Mouse (Mus musculus) heart, postnatal 0 days (tissue): ENCODE measurements at regions not wholly inside any gene's neighbourhood (a gene's known extent, or its start where the extent isn't known, plus 50 kb on each side); places are given as distances from the start of the nearest gene placed in this dataset.

Experiments
- ATAC-seq: fragments of 200-750 bp; cut with Nextera tagmentation; 2 replicates; pipeline ENCODE4 v1.8.0; 2017; ENCODE audit warnings: low read depth, moderate number of reproducible peaks, moderate library complexity; ENCODE audit not compliant: insufficient read depth
- DNase-seq: peaks from one replicate; pipeline ENCODE4 v3.0.0-alpha.2; 2016; ENCODE audit warnings: low spot score
- H3K27ac ChIP-seq: fragments of 300-500 bp; sonication (generic); 2 replicates; pipeline ENCODE4 v1.5.1; 2014; ENCODE audit warnings: low read depth, mild to moderate bottlenecking
- H3K27me3 ChIP-seq: fragments of 300-500 bp; sonication (generic); 2 replicates; pipeline ENCODE4 v1.6.1; 2014; ENCODE audit warnings: low read length, mixed read lengths; ENCODE audit not compliant: control insufficient read depth, insufficient read depth
- H3K36me3 ChIP-seq: fragments of 300-500 bp; sonication (generic); replicated peaks from 2 replicates; pipeline ENCODE4 v1.6.1; 2014; ENCODE audit warnings: low read length, mixed read lengths; ENCODE audit not compliant: control insufficient read depth, insufficient read depth
- H3K4me1 ChIP-seq: fragments of 300-500 bp; sonication (generic); 2 replicates; pipeline ENCODE4 v1.6.1; 2014; ENCODE audit warnings: antibody characterized with exemption; ENCODE audit not compliant: control insufficient read depth, insufficient read depth
- H3K4me2 ChIP-seq: fragments of 300-500 bp; sonication (generic); 2 replicates; pipeline ENCODE4 v1.6.1; 2014; ENCODE audit warnings: low read depth, mild to moderate bottlenecking, low read length, moderate library complexity
- H3K4me3 ChIP-seq: fragments of 300-500 bp; sonication (generic); 2 replicates; pipeline ENCODE4 v1.5.1; 2014; ENCODE audit warnings: low read depth, low read length
- H3K9ac ChIP-seq: fragments of 300-500 bp; sonication (generic); replicated peaks from 2 replicates; pipeline ENCODE4 v1.6.1; 2014; ENCODE audit warnings: low read depth, low read length, mixed read lengths
- H3K9me3 ChIP-seq: fragments of 300-500 bp; sonication (generic); replicated peaks from 2 replicates; pipeline ENCODE4 v1.6.1; 2016; ENCODE audit warnings: low read length; ENCODE audit not compliant: control insufficient read depth
- CTCF ChIP-seq: IDR thresholded peaks from 2 replicates; pipeline ENCODE4 v1.5.1; 2016; ENCODE audit warnings: antibody characterized with exemption, control low read depth, low read depth
- EP300 ChIP-seq: IDR thresholded peaks from 2 replicates; pipeline ENCODE4 v1.6.1; 2016; ENCODE audit warnings: antibody characterized with exemption, low read depth
- WGBS: fragments of 180-500 bp; shearing (Covaris S2); extraction: QIAGEN DNeasy Blood & Tissue Kit; methylation state at CpG from one replicate; pipeline ENCODE4 v1.1.7; 2014; 5-methylcytosine and 5-hydroxymethylcytosine counted together

DNA sequence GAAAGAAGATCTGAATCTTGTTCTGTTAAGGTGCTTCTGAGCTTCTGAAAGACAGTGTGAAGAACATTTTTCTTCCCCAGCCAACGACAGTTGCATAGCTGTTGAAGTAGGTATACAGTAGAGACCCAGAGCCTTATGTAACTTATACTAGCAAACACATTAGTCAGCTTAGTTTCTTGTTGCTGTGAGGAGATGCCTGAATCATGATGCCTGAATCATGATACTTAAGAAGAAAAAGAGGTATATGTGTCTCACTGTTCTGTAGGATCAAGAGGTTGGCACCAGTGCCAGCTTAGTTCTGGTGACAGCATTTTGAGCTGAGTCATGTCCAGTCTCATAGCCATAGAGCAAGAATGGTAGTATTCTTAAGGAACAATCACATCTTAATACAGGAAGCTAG, 87.2 kb upstream of the Pdzrn3 start:
- H3K36me3 ChIP-seq = no peaks in the 10 kb centered on the region
- H3K9ac ChIP-seq = no peak overlapping the region
- H3K4me3 ChIP-seq = no peak overlapping the region
- H3K27me3 ChIP-seq = no peaks in the 10 kb centered on the region
- ATAC-seq (no peak), DNase-seq (no peak)
- 74% methylated on average over 1 of the region's 1 CpGs for WGBS
- TF ChIP-seq CTCF = no peak
- TF ChIP-seq EP300 = no peak
- H3K4me1 ChIP-seq = no peaks in the 10 kb centered on the region
- no peak overlapping the region for H3K27ac ChIP-seq
- H3K9me3 ChIP-seq = no peaks in the 10 kb centered on the region
- no peak overlapping the region for H3K4me2 ChIP-seq

DNA sequence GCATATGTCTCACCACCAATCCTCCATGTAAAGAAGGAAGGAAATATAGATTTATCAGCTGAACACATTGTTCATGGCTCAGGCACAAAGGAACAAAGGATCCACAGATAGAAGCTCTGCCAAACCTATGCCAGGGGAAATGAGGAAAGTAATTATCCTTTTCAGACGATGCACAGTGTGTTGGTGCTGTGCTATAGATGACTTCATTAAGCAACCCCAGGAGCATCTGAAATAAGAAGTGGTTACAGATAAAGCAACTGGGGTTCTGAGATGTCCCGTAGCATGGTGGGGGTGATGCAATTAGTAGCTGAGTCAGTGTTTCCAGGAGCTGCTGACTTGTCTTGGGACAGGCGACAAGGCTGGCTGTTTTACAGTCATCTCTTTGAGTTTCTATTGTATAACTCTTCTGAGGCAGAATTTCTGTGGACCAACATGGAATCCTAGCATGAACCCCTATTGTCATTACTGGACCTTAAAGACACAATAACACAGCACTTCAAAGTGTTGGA, 86.2 kb upstream of the Pdzrn3 start:
- ATAC-seq = no peak
- 62% methylated on average over 3 of the region's 3 CpGs for WGBS

DNA sequence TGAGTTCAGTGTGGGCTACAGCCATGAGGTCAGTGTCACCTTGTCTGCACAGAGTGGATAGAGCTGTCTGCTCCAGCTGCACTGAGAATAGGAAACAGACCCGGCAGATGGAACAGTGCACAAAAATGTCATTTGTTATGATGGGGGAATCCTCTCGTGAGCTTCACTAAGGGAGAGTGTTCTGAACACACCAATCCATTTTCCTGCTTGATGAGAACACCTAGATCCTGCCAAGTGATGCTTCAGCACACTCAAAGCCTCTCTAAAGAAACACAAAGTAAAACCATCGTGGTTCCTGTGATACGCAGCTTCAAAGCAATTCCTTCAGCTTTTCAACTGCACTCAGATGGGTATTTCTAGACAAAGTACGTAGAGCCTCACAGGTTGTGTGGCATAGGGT, 69.0 kb upstream of the Pdzrn3 start:
- DNase-seq = no peak
- H3K27me3 ChIP-seq = no peaks in the 10 kb centered on the region
- no peak overlapping the region for H3K9ac ChIP-seq
- H3K4me1 ChIP-seq = no peaks in the 10 kb centered on the region
- H3K4me3 ChIP-seq = no peak overlapping the region
- H3K36me3 ChIP-seq = no peaks in the 10 kb centered on the region
- ATAC-seq = no peak
- WGBS = 72% methylated on average over 5 of the region's 5 CpGs
- H3K4me2 ChIP-seq = no peak overlapping the region
- no peaks in the 10 kb centered on the region for H3K9me3 ChIP-seq
- no peak overlapping the region for H3K27ac ChIP-seq
- TF ChIP-seq EP300 = no peak
- TF ChIP-seq CTCF = no peak

More for the DNA sequence above, 86.2 kb upstream of the Pdzrn3 start:
- Histone ChIP-seq H3K4me2 (no peak overlapping the region), H3K4me1 (no peaks in the 10 kb centered on the region), H3K36me3 (no peaks in the 10 kb centered on the region), H3K9me3 (no peaks in the 10 kb centered on the region), H3K27ac (no peak overlapping the region), H3K9ac (no peak overlapping the region), H3K27me3 (no peaks in the 10 kb centered on the region), H3K4me3 (no peak overlapping the region)
- TF ChIP-seq EP300 (no peak), CTCF (no peak)
- no peak for DNase-seq

DNA sequence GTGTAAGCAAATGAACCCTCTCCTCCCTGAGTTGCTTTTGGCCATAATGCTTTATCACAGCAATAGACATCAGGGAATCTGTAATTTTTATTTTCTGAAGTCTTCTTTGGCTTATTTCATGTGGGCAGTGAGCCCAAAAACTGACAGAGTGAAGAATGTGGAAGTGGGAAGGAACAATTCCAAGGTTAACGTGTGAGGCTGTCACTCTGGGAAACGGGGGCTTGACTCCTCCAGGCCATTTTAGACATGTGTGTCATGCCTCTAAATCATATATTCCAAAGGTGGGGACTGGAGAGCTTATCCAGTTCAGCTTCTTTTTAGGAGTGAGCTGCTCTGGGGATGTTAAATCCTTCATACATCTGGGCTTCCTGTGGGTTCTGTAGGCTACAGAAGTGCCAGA, 68.6 kb upstream of the Pdzrn3 start:
- ATAC-seq (no peak), DNase-seq (no peak)
- H3K27me3 ChIP-seq = no peaks in the 10 kb centered on the region
- no peak overlapping the region for H3K4me2 ChIP-seq
- H3K36me3 ChIP-seq = no peaks in the 10 kb centered on the region
- H3K9me3 ChIP-seq = no peaks in the 10 kb centered on the region
- H3K4me3 ChIP-seq = no peak overlapping the region
- no peak overlapping the region for H3K9ac ChIP-seq
- no peaks in the 10 kb centered on the region for H3K4me1 ChIP-seq
- no peak for TF ChIP-seq EP300
- TF ChIP-seq CTCF = no peak
- H3K27ac ChIP-seq = no peak overlapping the region
- WGBS = 35% methylated on average over 2 of the region's 2 CpGs

DNA sequence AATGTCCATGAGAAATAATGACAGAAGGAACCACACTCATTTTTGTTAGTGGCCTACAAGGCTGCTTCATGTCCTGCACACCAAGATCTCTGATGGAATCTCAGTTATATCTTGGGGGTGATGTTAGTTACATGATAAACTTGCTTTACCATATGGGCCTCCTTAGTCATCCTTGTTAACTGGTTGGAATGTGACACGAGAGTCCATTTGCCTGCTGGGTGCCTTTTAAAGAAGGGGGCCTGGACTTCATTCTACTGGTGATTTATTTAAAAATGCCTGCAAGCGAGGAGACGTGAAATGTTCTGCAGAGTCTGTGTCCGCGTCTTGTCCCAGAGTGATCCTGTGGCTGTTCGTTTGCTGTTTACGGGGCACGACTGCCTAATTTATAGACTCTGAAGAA, 55.1 kb upstream of the Pdzrn3 start:
- Histone ChIP-seq H3K9me3 (no peaks in the 10 kb centered on the region), H3K4me3 (no peak overlapping the region), H3K36me3 (no peaks in the 10 kb centered on the region), H3K27me3 (no peaks in the 10 kb centered on the region), H3K27ac (no peak overlapping the region), H3K4me2 (no peak overlapping the region), H3K9ac (no peak overlapping the region), H3K4me1 (no peaks in the 10 kb centered on the region)
- no peak for DNase-seq
- TF ChIP-seq EP300 (no peak), CTCF (no peak)
- ATAC-seq = no peak
- 86% methylated on average over 8 of the region's 8 CpGs for WGBS

DNA sequence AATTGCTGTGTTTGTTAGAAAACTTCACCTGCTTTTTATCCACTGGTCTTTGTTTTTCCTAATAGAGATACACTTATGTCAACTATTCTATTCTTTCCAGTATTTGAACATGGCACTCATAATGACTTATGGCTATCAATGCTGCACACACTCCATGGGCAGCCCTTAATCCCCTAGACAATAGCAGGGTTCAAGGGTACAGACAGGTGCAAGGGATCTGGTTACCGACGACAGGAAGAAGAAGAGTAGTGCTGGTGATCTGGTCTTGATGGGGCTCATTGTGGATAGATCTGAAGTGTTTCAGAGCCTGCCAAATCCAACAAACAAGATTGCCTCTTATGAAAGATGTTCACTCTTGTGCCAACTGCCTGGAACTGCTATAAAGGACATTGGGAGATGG, 51.9 kb upstream of the Pdzrn3 start:
- Histone ChIP-seq H3K36me3 (no peaks in the 10 kb centered on the region), H3K4me1 (no peaks in the 10 kb centered on the region), H3K27me3 (no peaks in the 10 kb centered on the region), H3K27ac (no peak overlapping the region), H3K4me2 (no peak overlapping the region), H3K9ac (no peak overlapping the region), H3K9me3 (no peaks in the 10 kb centered on the region), H3K4me3 (no peak overlapping the region)
- ATAC-seq (no peak), DNase-seq (no peak)
- WGBS = 63% methylated on average over 2 of the region's 2 CpGs
- TF ChIP-seq CTCF (no peak), EP300 (no peak)
